Mouse (Mus musculus): ENCODE data around the gene Tbc1d2. TPM values are rescaled to one million over a fixed set of nuclear protein-coding genes. Genes with fewer than 3 reads are reported as not detected.
A peak's percentile ranks its signal among the peaks of the same experiment; 100 is the strongest.
"Not testable (repeated sequence)": the region's sequence is repeated elsewhere in the genome, so short reads cannot be mapped to it uniquely, and the experiment has no call there.

Tbc1d2 gene
- total and polyA plus RNA-seq, 2 experiments from 2014 or later, result 1.0 to 3.2 TPM

DNA sequence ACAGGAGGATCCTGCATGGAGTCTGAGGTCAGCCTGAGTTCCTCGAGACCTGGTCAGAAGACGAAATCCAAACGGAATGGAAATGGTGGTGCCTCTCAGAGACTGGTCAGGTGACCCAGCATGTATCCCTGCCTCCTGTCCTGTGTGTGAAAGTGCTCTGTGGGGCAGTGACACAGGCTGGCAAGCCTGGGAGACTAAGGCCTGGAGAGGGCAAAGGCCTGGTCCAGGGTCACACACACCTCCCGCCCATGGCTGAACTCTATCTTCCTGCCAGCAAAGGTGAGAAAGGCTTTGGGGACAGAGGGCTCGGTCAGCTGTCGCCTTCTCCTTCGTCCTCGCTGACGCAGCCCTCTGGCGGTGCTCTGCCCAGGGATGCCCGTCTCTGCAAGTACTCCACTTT lies 44.6 kb downstream of the Tbc1d2 start:
- no peak overlapping the region for H3K4me2 ChIP-seq (ENCODE audit: low read depth, low read length)
- H3K4me1 ChIP-seq (ENCODE audit: insufficient read depth, low read length), result no peaks in the 10 kb centered on the region
- H3K4me3 ChIP-seq (ENCODE audit: low read length), result no peak overlapping the region
- H3K27me3 ChIP-seq (ENCODE audit: insufficient read depth, low read length), result no peaks in the 10 kb centered on the region
- WGBS, result 68% methylated on average over 11 of the region's 11 CpGs
- no peak overlapping the region for H3K27ac ChIP-seq
- ATAC-seq, result no peak
- no peak for TF ChIP-seq CTCF (IDR thresholded peaks at IDR 0.05; ENCODE audit: low read depth)
- H3K9ac ChIP-seq (replicated peaks; ENCODE audit: low read length), result no peak overlapping the region
- no peaks in the 10 kb centered on the region for H3K9me3 ChIP-seq (ENCODE audit: low read length)
- no peak for DNase-seq (ENCODE audit: low spot score)
- H3K36me3 ChIP-seq (ENCODE audit: insufficient read depth, low read length), result no peaks in the 10 kb centered on the region

DNA sequence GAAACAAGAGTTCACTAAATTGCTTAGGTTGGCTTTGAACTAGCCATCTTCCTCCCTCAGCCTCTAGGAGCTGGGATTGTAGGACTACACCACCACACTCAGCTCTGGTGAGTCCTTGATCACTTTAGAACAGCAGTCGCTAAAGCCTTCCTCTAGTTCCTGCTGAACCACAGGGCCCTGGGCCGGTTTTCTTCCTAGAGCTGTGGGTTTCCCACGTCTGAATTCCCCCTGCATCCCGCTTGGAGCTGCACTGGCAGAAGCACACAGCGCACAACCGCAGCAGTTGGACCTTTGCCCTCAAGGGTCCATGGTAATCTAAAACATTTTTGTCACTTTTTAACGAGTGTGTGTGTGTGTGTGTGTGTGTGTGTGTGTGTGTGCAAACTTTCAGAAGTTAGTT lies 47.3 kb downstream of the Tbc1d2 start:
- Histone ChIP-seq H3K4me1 (ENCODE audit: insufficient read depth, low read length) (no peaks in the 10 kb centered on the region), H3K27me3 (ENCODE audit: insufficient read depth, low read length) (no peaks in the 10 kb centered on the region), H3K4me3 (ENCODE audit: low read length) (no peak overlapping the region), H3K9ac (replicated peaks; ENCODE audit: low read length) (no peak overlapping the region), H3K27ac (no peak overlapping the region), H3K4me2 (ENCODE audit: low read depth, low read length) (no peak overlapping the region), H3K9me3 (ENCODE audit: low read length) (no peaks in the 10 kb centered on the region), H3K36me3 (ENCODE audit: insufficient read depth, low read length) (no peaks in the 10 kb centered on the region)
- no peak for TF ChIP-seq CTCF (IDR thresholded peaks at IDR 0.05; ENCODE audit: low read depth)
- WGBS, result 60% methylated on average over 7 of the region's 7 CpGs
- ATAC-seq (no peak), DNase-seq (ENCODE audit: low spot score) (no peak)

DNA sequence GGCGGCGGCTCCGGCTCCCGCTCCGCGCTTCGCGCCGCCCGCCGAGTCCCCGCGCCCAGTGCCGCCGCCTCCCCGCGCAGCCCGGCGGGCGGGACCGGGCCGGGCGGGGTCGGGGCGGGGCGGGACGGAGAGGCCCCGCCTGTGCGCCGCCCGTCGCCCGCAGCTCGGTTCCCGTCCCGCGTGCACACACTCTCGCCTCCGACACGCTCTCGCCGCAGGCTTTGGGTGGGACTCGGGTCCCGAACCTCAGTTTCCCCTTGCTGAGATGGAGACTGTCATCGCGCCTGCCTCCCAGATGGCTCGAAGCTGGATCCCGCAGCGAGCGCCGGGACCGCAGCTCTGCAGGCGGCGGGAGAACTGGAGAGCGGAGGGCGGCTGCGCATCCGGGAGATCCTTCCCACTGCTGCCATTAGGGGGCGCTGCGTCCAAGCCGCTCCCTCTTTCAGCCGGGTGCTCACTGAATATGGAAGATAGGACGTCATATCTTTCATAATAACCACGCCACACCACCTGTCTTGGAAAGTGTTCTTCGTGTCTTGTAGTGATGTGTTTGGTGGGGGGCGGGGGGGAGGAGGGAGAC lies 48.1 kb downstream of the Tbc1d2 start, which contains the start of gene Coro2a:
Gene Coro2a, minus strand, starts transcription at position 359 of the 580 bp plus-strand sequence.
- H3K4me1 ChIP-seq (ENCODE audit: insufficient read depth, low read length), result no peaks in the 10 kb centered on the region
- peak; percentile 97 for TF ChIP-seq CTCF (IDR thresholded peaks at IDR 0.05; ENCODE audit: low read depth)
- H3K4me3 ChIP-seq (ENCODE audit: low read length), result peak within 1 kb of the TSS; percentile 63
- H3K27me3 ChIP-seq (ENCODE audit: insufficient read depth, low read length), result no peaks in the 10 kb centered on the region
- under 1% methylated on average over 59 of the region's 66 CpGs for WGBS
- no peaks in the 10 kb centered on the region for H3K9me3 ChIP-seq (ENCODE audit: low read length)
- no peaks in the 10 kb centered on the region for H3K36me3 ChIP-seq (ENCODE audit: insufficient read depth, low read length)
- peak within 1 kb of the TSS; percentile 73 for H3K9ac ChIP-seq (replicated peaks; ENCODE audit: low read length)
- peak within 1 kb of the TSS; percentile 33 for H3K27ac ChIP-seq
- peak within 1 kb of the TSS; percentile 86 for H3K4me2 ChIP-seq (ENCODE audit: low read depth, low read length)
- peak; percentile 79 for ATAC-seq
- peak; percentile 91 for DNase-seq (ENCODE audit: low spot score)

DNA sequence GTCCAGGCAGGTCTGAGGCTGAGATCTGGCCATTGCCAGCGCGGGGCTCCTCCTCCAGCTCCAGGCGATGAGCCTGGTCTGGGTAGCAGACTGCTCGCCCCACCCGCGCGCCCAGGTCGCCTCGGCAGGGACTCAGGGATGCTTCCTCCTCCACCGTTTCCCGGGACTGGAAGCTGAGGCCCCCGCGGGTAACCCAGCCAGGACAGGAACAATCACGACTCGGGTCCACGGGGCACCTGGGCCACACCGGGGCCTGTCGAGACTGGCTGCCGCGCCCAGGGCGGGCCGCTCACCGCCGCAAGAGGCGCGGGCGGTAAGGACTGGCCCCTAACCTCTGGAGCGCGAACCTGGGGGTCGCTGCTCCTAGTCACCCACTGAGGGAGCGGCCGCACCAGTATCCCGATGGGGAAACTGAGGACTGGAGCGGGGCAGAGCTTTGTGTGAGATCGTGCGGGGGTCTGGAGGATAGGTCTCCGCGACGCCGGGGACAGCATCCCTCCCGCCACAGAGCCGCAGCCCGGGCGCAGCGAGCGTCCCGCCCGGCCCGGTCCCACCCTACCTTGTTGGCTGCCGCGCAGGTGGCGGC lies 48.7 kb downstream of the Tbc1d2 start:
- Histone ChIP-seq H3K36me3 (ENCODE audit: insufficient read depth, low read length) (no peaks in the 10 kb centered on the region), H3K4me3 (ENCODE audit: low read length) (peak overlapping the region; percentile 63), H3K9me3 (ENCODE audit: low read length) (no peaks in the 10 kb centered on the region), H3K4me1 (ENCODE audit: insufficient read depth, low read length) (no peaks in the 10 kb centered on the region), H3K27ac (peak overlapping the region; percentile 33), H3K27me3 (ENCODE audit: insufficient read depth, low read length) (no peaks in the 10 kb centered on the region), H3K4me2 (ENCODE audit: low read depth, low read length) (peak overlapping the region; percentile 86), H3K9ac (replicated peaks; ENCODE audit: low read length) (peak overlapping the region; percentile 73)
- ATAC-seq (peak; percentile 50), DNase-seq (ENCODE audit: low spot score) (peak; percentile 32)
- TF ChIP-seq CTCF (IDR thresholded peaks at IDR 0.05; ENCODE audit: low read depth), result no peak
- WGBS, result 0% methylated on average over 49 of the region's 52 CpGs

DNA sequence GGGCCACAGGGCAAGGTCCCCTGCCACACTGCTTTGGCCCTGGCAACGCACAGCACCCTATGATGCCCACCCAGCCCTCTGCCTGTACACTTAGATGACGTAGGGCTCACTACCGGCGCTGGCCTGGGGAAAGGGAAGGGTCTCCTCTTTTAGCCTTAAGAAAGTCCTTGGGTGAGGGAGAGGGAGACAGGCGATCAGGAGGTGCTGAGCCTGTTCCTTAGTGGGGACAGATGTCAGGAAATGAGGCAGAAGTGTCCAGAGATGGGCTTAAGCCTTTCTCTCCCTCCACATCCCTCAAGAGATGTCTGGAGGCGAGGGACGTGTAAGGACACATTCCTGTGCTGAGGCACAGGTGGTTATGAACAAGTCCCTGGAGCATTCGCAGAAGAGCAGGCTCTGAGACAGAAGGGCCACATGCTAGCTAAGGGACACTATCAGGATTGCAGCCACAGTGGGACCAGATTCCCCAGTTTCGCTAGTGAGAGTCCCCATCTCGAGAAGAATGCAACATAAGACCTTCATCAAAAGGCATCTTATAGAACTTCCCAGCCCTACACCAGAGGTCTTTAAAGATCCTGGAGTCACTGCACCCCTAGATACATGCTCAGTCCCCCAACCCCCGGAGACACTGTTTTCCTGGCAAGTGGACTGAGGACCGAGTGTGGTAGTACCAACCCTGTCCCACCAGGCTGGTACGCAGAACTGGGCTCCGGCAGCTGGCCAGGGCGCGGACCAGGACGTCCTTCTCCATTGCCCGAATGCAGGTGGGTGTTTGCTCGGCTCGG lies 49.3 kb downstream of the Tbc1d2 start:
- WGBS, result 39% methylated on average over 20 of the region's 20 CpGs
- TF ChIP-seq CTCF (IDR thresholded peaks at IDR 0.05; ENCODE audit: low read depth), result no peak; the same call in 1 of the 2 replicates
- Histone ChIP-seq H3K9ac (replicated peaks; ENCODE audit: low read length) (peak overlapping the region; percentile 73), H3K4me2 (ENCODE audit: low read depth, low read length) (peak overlapping the region; percentile 86), H3K27ac (peak overlapping the region; percentile 33), H3K9me3 (ENCODE audit: low read length) (no peaks in the 10 kb centered on the region), H3K4me3 (ENCODE audit: low read length) (peak overlapping the region; percentile 63), H3K27me3 (ENCODE audit: insufficient read depth, low read length) (no peaks in the 10 kb centered on the region), H3K36me3 (ENCODE audit: insufficient read depth, low read length) (no peaks in the 10 kb centered on the region), H3K4me1 (ENCODE audit: insufficient read depth, low read length) (no peaks in the 10 kb centered on the region)
- DNase-seq (ENCODE audit: low spot score) (no peak), ATAC-seq (no peak)

DNA sequence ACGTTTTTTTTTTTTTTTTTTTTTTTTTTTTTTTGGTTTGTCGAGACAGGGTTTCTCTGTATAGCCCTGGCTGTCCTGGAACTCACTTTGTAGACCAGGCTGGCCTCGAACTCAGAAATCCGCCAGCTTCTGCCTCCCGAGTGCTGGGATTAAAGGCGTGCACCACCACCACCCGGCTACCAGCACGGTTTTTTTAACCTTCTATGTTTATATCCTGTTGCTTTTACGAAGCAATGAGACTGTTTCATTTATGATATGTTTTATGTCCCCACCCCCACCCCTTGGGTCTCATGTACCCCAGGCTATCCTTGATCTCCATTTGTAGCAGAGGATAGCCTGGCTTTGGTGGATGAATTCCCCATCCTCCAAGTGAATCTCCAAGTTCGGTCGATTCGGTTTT lies 50.4 kb downstream of the Tbc1d2 start:
- ATAC-seq; H3K9me3 ChIP-seq (ENCODE audit: low read length); H3K36me3 ChIP-seq (ENCODE audit: insufficient read depth, low read length); H3K4me2 ChIP-seq (ENCODE audit: low read depth, low read length); H3K27me3 ChIP-seq (ENCODE audit: insufficient read depth, low read length); DNase-seq (ENCODE audit: low spot score); H3K4me1 ChIP-seq (ENCODE audit: insufficient read depth, low read length); H3K27ac ChIP-seq; H3K9ac ChIP-seq (replicated peaks; ENCODE audit: low read length); H3K4me3 ChIP-seq (ENCODE audit: low read length): not testable (repeated sequence)
- 87% methylated on average over 11 of the region's 12 CpGs for WGBS

Data from hindbrain, postnatal 0 days (tissue).